Mouse (Mus musculus) adrenal gland, postnatal 14 days (tissue): ENCODE measurements at regions not wholly inside any gene's neighbourhood (a gene's known extent, or its start where the extent isn't known, plus 50 kb on each side); places are given as distances from the start of the nearest gene placed in this dataset.

Experiments
- DNase-seq: peaks from one replicate; pipeline ENCODE4 v3.0.0; 2021; ENCODE audit warnings: mixed read lengths

DNA sequence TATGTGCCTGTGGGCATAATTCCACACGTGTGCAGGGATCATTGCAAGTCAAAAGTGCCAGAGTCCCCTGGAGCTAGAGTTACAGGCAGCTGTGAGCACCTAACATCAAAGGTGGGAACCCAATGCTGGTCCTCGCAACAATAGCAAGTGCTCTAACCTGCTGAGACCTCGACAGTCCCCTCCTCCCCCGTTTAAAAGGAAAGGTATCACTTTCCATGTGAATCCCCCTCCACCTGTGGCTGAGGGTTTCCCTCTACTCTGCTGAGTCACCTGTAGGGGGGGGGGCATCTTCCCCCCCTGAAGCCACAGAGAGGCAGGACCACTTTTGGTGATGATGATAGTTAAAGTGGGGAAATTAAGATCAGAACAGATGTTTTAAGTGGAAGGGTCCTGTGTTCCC is 133.4 kb upstream of the Foxn2 start:
- no peak for DNase-seq

DNA sequence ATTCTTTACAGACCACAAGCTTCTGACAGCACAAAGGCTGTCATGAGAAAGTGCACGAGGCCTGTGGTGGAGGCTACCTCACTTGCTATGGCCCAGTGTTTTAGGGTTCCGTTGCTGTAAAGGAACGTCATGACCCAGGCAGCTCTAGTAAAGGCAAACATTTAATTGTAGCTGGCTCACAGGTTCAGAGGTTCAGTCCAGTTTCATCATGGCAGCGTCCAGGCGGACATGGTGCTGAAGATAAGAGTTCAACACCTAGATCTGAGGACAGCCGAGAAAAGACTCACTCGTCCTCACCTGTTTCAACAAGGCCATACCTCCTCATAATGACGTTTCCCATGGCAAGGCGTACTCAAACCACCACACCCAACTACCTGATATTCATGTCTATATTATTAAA is 132.7 kb upstream of the Foxn2 start:
- DNase-seq, result no peak

DNA sequence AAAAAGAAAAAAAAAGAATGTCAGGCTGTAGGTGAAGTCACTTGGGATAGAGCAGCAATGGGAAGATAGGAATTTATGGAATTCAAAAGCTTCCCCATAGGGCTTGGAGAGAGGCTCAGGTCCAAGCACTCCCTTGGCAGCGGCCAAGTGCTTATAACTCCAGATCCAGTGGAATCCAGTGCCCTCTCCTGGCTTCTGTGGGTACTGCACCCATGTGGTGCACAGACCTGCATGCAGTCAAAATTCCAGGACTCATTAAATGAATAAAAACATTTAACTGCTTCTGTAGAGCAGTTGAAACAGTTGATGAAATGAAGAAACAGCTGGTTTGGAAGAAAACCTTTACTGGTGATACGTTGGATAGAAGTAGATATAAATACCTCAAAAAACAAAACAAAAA is 127.6 kb upstream of the Foxn2 start:
- peak; percentile 56 for DNase-seq

DNA sequence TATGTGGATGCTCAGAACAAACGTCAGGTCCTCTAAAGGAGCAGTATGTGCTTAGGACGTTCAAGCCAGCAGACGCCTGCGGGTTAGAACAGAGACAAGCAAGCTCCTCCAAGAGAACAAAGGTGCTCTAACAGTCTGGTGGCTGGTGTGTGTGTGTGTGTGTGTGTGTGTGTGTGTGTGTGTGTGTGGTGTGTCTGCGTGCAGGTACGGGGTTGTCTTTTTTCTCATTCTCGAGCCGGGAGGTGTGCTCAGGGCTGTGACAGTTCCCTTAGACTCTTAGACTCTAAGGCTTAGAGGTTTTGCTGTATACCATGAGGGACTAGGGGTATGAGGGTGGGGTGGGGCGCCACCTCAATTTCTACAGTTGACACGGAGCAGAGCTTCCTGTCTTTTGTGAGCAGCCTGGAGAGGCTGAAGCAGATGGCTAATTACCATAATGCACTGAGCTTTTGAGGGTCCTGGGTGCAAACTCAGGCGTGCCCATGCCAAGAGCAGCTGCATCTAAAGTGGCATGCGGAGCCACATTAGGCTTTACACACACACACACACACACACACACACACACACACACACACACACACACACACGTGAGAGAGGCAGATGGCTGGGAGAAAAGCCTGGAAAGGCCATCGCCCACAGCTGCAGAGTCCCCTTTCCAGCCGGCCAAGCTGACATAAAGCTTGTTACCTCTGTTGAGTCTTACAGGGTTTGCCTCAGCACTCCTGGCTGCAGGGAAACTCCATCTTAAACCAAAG is 124.1 kb upstream of the Foxn2 start:
- no peak for DNase-seq

DNA sequence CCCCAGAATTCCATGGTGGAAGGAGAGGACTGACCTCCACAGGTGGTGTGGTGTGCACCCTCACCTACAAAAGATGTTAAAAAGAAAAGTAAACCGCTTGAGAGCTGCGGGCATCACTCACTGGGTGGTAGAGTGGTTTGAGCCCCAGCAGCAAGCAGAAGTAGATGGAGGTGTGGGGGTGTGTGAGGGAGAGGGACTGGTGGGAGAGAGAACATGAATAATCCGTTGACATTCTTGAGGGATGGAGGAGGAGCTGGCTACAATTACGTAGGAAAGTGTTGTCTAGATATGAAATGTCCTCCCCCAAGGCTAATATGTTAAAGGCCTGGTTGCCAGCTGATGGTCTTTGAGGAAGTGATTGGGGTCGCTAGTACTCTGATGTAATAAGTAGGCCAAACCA is 123.2 kb upstream of the Foxn2 start:
- DNase-seq, result no peak

DNA sequence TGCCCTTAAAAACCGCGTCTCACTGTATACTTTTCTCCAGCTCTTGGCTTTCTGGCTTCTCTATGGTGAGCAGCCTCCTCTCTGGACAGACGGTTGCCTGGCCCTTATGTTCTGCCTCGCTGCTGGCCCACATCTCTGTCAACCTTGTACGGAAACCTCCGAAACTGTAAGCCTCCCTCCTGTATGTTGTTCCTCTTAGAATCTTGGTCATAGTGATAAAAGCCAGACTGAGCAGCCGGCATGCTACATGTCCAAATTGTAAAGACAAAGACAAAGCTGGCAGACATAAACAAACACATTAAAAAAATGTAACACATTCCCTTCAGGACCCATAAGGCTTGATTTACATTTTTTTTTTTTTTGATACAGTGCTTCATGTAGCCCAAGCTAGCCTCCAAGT is 122.7 kb upstream of the Foxn2 start:
- DNase-seq, result no peak

DNA sequence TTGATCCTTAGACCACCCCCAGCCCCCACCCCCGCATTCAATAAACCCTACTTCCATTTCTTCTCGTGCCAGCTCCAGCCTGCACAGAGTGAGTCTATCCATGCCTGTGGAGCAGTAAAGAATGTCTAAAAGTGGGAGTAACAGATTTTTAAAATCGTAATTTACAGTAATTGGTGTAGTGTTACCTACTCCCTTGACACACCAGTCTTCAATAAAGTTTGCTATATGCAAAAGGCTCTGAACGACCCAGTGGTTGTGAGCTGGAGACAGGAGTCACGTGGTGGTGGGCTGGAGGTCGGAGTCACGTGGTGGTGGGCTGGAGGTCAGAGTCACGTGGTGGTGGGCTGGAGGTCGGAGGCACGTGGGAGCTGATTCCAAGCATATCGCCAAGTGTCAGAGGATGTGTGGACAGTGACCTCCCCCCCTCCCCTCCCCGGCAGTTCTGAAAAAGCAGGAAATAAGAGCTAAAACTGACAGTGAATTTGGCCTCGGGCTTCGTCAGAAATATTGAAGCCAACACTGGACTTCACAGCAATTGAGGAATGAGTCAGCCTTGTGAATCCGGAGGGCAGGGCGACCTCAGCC is 122.2 kb upstream of the Foxn2 start:
- peak; percentile 69 for DNase-seq

DNA sequence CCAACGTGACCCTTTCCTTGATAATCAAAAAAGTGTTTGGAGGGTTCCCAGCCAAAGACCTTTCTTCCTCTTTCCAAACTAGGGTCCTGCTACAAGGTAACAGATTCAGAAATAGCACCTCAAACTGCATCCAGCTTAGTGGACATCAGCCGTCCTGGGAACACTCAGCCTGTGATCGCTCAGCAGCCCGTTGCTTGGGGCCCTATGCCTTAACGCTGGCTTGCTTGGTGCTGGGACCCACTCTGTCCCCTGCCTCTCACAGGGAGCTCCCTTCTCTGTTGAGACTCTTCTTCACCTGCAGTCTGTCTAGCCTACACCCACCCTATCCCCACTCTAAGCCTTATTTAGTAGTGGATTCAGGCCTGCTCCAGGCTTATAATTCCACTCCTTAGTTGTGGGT is 121.6 kb upstream of the Foxn2 start:
- no peak for DNase-seq

DNA sequence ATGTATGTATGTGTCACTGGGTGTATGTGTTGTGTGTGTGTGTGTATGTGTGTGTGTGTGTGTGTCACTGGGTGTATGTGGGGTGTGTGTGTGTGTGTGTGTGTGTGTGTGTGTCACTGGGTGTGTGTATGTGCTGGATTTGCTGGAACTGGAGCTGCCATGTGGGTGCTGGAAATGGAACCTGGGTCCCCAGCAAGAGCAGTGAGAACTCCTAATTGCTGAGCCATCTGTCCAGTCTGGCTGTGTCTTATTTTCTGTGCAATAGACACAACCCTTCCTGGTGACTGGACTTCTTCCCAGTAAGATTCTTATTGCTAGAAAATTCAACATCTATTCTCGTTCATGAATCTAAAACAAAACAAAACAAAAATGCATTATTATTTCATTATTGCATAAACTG is 119.8 kb upstream of the Foxn2 start:
- DNase-seq, result no peak

DNA sequence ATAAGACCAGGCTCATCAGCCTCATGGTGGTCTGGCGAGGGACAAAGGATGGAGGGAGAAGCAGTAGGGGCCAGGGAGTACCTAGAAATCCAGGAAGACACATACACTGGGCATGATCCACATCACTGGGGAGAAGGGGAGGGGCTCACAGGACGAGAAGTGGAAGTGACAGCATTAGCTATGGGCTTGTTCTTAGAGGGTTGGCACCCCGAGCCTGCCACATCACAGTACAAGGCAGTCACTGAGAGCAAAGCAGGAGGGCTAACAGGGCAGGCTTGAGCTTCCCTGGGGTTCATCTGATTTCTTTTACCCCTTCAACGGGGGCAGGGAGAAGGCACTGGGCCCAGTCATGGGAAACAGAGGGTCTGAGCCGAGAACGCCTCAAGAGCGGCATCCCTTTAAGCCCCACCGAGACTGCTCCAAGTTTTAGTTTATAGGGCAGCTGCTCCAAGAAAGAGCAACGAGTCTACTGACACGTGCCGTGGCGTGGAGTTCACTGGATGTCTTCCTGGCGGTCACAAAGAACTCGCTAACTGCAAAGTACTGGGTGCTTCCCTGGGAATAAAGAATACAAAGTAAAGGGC is 115.1 kb upstream of the Foxn2 start:
- DNase-seq, result no peak

DNA sequence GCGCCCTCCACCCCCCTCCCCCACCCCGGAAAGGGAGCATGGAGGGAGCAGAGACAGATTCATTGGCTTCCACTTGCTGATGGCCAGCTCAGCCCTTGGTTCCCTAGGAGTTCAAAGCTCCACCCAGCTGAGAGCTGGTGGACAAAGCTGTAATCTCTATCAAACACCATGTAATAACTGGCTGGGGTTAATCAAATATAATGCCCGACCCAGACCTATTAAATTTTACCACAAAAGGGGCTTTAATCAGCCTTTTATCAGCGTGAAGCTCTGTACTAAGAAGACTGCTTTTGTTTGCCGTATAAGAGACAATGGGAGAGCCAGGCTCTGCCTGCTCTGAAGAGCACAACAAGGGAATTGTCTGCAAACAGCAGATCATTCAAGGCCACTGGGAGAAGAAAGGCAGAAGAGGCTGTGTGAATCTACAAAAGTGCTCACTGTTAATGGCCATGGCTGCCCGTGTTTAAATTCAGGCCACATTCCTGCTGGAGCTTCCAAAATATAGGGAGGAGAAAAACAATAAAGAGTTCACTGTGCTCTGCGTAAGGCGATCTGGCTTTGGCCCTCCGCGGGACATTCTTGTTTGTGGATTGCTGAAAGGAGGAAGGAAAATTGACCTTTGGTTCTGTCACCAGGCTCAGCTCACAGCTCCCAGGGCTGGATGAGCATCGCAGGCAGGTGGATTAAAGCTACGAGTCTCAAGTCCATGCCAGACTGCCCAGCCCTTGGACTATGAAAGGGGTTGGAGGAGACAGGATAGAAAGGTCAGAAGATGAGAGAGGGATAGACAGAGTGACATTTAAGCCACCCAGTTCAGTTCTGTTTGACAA is 114.4 kb upstream of the Foxn2 start:
- no peak for DNase-seq

DNA sequence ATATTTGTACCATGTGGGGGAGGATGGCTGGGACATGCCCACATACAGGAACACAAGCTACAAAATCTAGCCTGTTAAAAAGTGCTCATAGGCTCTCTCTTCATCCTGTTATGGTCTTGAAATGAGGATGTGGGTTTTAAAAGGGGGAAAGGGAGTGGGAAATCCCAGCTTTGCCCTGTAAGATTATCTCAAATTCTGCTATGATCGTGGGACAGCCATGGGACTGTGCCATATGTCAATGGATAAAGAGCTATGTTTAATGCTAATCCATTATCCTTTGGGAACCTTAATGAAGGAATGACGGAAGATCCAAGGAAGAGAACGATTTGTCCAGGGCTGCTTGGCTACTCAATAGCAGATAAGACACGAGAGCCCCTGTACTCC is 113.8 kb upstream of the Foxn2 start:
- DNase-seq, result no peak

DNA sequence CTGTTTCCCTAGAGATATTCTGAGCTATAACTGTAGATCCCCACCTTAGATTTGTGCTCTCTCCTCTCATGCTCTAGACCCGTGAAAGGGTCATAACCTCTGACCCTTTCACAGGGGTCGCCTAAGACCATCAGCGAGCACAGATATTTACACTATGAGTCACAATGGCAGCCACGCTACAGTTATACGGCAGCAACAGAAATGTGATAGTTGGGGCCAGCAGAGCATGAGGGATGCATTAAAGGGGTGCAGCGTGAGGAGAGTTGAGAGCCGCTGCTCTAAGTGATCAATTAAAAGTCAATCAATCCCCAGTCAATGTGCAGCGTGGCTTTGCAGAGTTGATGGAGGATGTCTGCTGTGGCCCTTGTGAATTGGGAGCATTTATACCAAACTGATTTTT is 112.7 kb upstream of the Foxn2 start:
- no peak for DNase-seq

DNA sequence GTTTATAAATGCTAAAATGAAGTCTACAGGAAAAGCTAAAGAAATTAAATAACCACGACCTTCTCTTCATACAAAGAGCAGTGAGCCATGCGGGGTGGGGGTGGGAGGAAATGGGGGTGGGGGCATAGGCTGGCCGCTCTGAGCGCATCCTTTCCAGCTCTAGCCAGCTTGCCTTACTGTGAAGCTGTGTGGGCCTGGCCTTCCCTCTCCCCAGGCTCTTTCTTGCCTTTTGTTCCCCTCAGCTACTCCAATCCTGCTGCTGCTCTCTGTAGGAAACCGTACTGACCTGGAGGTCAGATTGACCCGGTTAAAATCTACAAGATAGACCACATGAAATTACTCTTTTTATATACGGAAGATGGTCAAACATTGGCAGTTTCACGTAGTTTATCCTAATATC is 111.7 kb upstream of the Foxn2 start:
- DNase-seq, result no peak

DNA sequence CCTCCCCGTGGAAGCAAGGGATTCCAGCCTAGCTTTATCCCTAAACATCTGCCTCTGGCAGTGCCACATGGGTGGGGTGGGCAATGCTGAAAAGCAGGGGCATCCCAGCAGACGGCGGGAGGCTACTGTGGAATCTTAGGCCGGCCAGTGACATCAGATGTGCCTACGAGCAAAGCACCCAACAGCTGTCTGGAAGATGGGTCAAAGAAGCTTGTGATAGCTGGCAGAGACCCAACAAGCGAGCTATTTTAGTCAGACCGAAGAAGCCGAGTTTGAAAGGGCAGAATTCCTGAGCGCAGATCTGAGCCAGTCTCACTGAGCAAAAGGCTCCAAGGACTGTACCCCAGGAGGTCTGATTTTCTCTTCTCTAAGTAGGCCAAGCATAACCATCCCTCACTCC is 110.8 kb upstream of the Foxn2 start:
- DNase-seq, result peak; percentile 76

DNA sequence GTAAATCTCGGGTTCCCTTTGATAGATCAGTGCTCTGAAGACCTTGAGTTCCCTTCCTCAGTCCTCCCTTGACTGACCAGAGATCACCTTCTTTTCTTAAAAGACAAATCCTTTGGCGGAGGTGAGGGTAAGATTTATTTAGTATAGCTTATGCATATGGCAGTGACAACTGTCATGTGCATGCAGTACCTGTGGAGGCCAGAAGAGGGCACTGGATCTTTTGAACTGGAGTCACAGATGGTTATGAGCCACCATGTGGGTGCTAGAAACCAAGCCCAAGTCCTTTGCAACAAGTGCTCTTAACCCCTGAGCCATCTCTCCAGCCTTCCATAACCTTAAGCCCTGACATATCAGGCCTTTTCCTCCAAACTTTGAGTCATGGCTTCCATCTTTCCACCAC is 110.4 kb upstream of the Foxn2 start:
- peak; percentile 23 for DNase-seq

DNA sequence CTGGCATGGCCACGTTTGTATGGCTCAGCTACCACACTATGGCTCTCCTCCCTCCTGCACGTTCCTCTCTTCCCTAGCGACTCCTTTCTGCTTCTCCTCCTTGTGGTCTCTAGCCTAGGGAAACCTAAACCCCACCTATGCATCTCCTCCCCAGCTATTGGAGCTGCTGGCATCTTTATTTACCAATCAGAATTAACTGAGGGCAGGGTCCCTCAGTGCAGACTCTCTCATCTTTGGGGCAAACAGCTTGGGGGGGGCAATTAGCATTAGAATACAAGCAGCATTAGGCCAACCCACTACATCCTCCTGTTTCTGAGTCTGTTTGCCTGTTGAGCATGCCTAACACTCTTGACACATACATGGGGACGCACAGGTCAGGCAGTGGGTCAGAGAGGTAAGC is 106.7 kb upstream of the Foxn2 start:
- no peak for DNase-seq

DNA sequence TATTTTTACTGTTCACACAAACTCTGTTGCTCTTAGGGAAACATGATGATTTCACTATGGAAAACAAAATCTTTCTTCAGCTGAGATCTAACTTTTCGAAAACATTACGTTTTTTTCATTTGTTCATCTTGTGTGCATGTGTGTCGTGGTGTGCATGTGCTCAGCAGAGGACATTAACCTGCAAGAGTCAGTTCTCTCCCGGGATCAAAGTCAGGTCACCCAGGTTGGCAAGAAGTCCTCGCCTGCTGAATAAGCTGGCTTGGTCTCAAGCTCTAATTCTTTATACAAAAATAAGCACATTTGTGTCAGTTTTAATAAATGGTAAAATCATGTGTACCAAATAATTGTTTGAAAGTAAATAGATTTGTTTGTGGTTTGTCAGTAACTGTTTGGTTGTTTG is 105.2 kb upstream of the Foxn2 start:
- DNase-seq, result no peak

DNA sequence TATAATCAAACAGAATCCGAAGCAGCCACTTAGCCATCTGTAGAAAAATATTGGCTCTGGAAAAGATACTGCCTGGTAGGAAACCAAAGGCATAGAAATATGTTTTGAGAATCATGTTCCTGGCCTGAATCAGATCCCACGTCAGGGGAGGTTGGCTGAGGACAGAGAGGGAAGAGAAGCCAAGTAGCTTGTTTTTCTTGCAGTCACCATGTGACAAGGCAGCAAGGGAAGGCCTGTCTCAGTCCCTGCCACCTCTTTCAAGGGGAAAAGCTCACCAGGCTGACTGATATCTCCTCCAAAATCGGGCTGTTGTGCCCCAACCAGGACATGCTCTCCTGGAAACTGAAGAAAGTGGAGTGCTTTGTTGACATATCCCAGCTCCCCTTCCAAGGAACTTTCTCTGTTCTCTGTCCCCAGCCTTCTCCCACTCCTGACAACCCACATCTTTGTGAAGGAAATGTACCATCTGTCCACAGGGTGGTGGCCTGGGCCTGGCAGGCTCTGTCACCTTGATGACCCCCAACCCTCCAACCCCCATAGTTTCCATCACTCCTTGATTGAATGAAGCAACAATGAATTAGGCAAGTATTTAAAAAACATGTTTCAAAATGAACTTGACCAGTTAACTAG is 104.3 kb upstream of the Foxn2 start:
- DNase-seq, result peak; percentile 56

DNA sequence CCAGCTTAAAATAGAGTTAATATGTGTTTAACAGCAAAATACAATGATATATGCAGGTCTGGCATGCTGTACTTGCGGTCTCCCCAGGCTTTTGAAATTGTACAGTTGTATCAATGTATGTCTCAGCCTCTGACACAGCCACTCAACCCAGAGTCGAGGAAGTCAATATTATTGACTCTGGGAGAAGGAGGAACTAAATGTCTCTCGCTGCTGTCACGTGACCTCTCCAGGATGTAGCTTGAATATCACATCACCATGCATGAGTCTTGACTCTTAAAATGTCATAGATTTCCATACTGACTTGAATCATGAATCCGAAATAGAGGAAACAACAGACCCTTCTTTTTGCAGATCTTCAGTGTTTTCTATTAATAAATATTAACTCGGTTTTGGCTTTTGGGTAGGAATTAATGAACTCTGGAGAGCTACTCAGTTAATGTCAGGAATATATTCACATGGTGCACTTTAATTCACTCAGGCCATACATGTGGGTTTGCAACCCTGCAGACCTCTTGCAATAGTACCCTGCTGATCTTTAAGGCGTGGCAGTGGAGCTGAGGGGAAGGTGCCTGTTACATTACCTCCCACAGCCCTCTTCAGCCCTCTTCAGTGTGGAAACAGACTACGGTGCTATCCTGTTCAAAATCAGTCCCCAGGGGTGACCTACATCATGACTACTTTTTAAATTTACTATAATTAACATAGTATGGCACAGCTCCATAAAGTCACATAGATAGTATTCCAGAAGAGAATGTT is 102.7 kb upstream of the Foxn2 start:
- no peak for DNase-seq

DNA sequence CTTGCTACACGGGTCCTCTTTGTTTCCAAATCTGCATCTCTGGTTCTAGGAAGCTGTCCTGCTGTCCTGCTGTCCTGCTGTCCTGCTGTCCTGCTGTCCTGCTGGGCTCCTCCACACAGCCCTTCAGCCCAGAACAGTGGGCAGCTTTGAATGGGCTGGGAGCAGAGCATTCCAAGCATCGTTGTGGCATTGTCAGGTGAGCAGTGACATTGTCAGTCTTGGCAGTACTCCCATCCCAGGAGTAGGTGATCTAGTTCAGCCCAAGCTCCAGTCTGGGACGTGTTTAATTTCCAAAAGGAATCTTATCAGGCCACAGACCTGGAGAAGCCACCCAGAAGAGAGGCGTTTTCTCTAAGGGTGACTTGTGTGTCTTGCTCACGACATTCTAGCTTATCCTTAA is 99.4 kb upstream of the Foxn2 start:
- no peak for DNase-seq

DNA sequence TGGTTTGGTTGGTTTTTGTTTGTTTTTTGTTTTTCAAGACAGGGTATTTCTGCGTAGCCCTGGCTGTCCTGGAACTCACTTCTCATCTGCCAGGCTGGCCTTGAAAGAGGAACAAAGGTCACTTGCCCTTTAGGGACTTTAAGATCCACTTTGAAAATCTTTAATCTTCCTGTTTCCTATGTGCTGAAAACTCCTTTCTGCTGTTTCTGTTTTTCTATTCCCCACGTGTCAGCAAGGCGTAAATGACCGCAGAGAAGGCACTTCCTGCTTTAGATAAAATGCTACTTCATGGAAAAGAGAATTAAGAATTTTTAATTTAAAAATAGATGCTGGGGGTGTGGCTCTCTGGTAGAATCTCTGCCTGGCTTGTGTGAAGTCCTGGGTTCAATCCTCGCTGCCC is 98.9 kb upstream of the Foxn2 start:
- no peak for DNase-seq
